17 mouse cellular contexts compared by ENCODE assay signal in genomic region chrX:20853794-20854193, GRCm38 (mm10). TPM values are rescaled to one million over a fixed set of nuclear protein-coding genes. Genes with fewer than 3 reads are reported as not detected.
"Had no signal": no experiment of that assay in that cellular context is flagged by ENCODE, and none has a peak within 500 bp of the region (broad histone marks: within the 10 kb centered on the region; RNA-seq: fewer than 3 reads in every experiment).

No protein-coding gene starts in this region.

- H3K4me1 ChIP-seq: stomach, embryonic 15.5 days had no signal

- H3K4me3 ChIP-seq: neural tube, embryonic 13.5 days; neural tube, embryonic 15.5 days; stomach, embryonic 15.5 days had no signal

- H3K27ac ChIP-seq: neural tube, embryonic 13.5 days; neural tube, embryonic 15.5 days; stomach, embryonic 15.5 days; stomach, postnatal 0 days had no signal

- DNase-seq: retina, postnatal 1 day; right cerebral cortex, adult 18-20 months; right cerebral cortex, postnatal 14 days; right cerebral cortex, postnatal 25 days; right cerebral cortex, postnatal 4 days; spleen, adult 18-20 months; thymus, adult 18-20 months; thymus, adult 2 months; thymus, postnatal 14 days; thymus, postnatal 25 days; thymus, postnatal 36 days; thymus, postnatal 4 days had no signal

RNA-seq across cellular contexts. Expression of gene Timp1, which starts 16.2 kb away (rescaled TPM):
- total RNA-seq: neutrophil, adult 5-6 weeks had no signal
